Mouse (Mus musculus) gastrocnemius, postnatal 14 days (tissue): ENCODE results near the gene Xrcc4. TPM values are rescaled to one million over a fixed set of nuclear protein-coding genes. Genes with fewer than 3 reads are reported as not detected.

Experiments used
- DNase-seq: peaks from one replicate; pipeline ENCODE4 v3.0.0; 2021; ENCODE audit warnings: mixed read lengths
- intact Hi-C: fragments of 180-260 bp; cut with DNase I; formaldehyde crosslinking; loops from one replicate; pipeline ENCODE4 v1.15.1; 2025; ENCODE audit warnings: low total_unique reads
- total RNA-seq, 2 experiments: library from RNA; stranded (reverse); gene quantifications; 2 replicates each; pipeline ENCODE4 v1.2.3; 2021

Gene Xrcc4
- total RNA-seq, 2 experiments from 2014 or later = 6.6 to 8.7 TPM

DNA sequence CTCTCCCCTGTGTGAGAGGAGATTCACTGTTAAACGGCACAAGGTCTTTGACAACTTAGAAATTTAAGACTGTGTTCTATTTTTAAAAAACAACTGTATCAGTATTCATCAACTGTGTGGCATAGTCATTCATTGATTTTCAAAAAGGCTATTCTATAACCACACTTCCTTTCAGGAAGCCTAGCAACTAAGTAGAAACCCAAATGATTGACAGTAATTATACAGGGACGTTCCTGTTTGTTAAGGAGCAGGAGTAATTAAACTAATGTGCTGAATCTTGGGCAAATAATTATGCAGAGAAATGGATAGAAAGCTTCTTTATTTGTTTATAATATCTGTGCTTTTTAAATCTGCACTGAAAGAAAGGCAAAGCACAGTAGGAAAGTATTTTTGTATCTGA, 103.3 kb downstream of the Xrcc4 start:
- no peak for DNase-seq
- intact Hi-C loops = no loop called here

DNA sequence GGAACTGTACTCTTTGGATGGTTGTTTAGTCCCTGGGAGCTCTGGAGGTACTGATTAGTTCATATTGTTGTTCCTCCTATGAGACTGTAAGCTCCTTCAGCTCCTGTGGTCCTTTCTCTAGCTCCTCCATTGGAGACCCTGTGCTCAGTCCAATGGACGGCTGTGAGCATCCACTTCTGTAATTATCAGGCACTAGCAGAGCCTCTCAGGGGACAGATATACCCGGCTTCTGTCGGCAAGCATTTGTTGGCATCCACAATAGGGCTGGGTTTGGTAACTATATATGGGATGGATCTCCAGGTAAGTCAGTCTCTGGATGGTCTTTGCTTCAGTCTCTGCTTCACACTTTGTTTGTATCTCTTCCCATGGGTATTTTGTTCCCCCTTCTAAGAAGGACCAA, 118.5 kb downstream of the Xrcc4 start:
- intact Hi-C loops = no loop called here
- no peak for DNase-seq

DNA sequence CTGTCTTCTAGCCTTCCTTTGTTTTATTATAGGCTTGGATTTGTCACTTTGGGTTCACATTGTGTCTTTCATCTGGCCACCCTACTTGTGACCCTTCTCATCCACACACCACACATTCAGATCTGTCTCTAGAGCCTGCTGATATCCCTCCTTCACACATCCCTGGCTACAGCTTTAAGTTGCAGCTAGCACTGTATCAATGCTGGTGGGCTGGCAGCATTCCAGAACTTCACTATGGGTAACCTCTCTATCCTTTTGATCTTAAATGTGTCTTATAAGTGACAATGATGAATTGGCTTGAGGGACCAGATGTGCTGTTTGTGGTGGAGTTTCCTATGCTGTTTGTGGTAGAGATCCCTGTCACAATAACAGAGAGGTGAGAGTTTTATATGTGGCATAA, 120.7 kb downstream of the Xrcc4 start:
- DNase-seq = no peak
- intact Hi-C loops = no loop called here

DNA sequence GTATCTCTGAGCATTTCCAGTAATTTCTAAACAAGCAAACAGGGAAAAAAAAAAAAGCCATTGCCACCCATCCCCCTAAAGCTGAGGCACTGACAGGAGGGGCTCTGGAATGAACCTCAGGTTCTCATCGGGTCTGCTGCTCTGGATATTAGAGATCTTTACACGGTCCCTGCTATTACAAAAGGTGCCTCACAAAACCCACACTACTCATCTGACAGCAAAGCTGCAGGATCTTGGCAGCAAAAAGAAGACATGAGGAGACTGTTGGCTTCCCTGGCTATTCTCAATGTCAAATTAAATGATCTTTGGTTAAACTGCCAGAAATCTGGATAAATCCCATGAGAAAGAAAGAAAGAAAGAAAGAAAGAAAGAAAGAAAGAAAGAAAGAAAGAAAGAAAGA, 145.1 kb downstream of the Xrcc4 start:
- DNase-seq = no peak
- intact Hi-C loops = no loop called here

DNA sequence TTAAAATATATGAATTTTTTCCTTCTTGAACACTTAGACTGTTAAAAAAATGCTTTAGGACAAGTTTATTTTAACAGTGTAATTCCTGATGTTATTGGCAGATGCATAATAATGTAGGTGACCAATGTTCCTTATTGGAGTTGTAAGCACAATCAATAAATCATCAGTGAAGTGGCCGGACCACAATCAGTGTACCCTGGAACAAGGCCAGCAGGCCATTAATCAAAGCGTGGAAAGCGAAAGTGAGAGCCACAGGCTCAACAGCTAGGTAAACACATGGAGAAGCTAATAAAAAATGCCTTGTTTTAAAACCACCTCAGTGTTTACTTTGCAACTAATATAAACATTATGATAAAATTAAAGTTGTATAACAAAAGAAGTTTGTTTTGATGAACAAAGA, 159.9 kb downstream of the Xrcc4 start:
- DNase-seq = peak; percentile 28
- intact Hi-C loops = no loop called here

DNA sequence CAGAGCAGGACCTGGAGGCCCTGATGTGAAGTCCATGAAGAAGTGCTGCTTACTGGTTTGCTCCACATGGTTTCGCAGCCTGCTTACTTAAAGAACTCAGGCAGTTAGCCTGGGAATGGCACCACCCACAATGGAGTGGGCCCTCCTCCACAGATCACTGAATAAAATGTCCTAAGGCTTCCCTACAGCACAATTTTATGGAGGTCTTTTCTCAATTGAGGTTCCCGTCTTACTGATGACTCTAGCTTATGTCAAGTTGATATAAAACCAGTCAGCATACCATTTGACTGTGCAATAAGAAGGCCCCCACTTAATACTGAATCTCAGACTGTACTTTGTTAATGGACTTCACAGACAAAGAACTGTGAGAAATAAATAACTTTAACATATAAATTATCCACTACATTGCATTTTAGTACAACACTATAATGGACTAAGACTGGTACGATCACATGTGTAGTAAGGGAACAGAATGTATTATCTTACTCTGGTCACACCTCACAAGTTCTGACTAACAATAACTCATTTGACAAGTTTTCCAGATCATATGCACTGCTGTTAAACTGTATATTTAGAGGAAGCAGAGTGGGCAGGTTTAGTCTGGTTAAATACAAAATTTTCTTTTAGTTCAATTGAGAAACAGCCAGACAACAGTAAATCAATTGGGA, 170.5 kb downstream of the Xrcc4 start:
- no peak for DNase-seq
- intact Hi-C loops = no loop called here

DNA sequence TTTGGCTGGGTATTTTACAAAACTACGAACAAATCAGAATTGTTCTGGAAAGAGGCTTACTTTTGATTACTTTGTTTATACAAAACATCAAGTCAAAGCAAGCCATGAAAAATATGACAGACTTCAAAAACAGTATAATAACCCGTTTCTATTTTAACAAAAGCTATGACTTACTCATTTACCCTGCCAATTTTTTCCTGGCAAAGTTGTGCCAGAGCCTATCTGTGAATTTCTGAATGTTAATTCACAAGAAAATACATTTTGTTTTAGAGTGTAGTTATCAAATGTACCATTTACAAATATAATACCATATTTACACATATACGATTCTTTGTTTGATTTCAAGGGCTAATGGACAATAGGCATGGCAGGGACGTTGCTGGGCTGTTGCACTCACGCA, 175.1 kb downstream of the Xrcc4 start:
- intact Hi-C loops = no loop called here

DNA sequence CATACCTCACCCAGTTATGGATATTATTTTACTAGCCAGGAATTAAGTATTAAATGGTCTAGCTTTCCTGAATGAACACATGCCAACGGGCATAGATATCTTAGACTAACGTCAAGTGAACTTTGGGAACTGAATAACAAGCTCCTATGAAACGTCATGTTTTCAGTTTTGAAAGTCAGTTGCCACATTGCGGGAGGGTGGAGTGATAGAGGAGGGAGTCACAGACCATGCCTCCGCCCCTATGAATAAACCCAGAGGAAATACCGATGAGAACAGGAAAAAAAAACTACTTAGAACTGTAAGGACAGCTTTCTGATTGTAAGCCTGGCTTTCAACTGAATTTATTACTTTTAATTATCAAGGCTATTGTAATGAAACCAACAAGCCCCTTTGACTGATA, 175.5 kb downstream of the Xrcc4 start:
- peak; percentile 8 for DNase-seq

More for the DNA sequence above, 175.1 kb downstream of the Xrcc4 start:
- no peak for DNase-seq

DNA sequence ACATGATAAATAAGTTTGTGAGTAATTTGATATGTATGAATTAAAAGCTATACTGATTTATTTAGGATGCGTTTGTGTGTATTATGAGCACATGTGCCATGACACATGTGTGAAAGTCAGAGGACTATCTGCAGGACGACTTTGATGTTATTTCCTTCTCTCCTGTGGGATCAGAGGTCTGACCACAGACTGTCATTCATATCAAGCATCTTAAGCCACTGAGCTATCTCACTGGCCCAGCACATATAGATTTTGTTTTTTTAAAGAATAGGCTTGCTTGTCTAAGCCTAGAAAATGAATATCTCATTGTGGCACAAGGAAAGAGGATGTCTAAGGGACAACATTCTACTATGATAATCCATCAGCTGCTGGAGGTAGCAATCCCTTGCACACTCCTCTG, 183.3 kb downstream of the Xrcc4 start:
- no peak for DNase-seq
- intact Hi-C loops = no loop called here

More for the DNA sequence above, 175.5 kb downstream of the Xrcc4 start:
- intact Hi-C loops = no loop called here

DNA sequence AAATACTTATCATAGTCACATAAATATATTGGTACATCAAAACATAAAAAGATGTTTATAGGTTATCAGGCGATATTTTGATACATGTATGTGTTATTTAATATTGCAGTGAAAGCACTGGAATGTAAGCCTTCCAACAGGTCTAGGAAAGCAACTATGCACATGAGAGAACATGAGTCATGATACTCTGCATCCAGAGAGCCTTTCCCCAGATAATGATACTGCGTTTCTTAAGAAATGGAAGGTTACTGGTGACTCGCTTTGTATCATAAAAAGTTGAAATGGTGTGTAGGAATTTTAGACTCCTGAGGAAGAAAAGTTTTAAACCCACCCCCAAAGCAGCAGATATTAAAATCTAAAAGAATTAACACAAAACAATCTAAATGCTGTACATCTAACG, 190.3 kb downstream of the Xrcc4 start:
- intact Hi-C loops = no loop called here
- no peak for DNase-seq

DNA sequence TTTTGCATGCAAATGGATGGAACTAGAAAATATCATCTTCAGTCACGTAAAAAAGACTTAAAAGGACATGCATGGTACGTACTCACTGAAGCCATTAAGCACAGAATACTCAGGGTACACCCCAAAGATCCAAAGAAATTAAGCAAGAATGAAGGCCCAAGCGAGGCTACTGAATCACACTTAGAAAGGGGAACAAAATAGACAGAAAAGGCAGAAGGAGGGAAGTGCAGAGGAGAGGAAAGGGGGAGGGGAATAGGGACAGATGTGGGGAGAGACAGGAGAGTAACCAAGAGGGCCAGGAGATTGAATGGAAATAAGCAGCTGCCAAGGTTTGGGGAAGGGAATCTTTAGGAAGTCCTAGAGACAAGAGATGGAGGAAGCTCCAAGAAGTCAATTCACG, 197.3 kb downstream of the Xrcc4 start:
- no peak for DNase-seq
- intact Hi-C loops = no loop called here

DNA sequence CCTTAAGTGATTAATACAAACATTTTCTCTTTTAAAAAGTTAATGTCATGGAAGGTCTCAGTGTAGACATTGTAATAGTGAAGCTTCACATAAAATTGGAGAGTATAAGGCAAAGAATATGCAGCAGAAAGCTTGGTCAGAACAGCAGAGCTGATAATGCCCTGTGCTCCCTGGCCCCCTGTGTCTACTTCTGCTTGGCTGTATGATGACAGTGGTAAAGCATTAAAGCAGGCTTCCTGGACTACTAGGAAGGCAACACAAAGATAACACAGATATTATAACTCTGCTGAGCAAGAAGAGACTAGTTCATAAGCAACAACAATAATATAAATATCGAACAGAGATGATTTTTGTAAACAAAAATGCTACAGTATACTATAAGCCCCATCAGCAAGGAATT, 199.2 kb downstream of the Xrcc4 start:
- intact Hi-C loops = no loop called here
- DNase-seq = no peak

DNA sequence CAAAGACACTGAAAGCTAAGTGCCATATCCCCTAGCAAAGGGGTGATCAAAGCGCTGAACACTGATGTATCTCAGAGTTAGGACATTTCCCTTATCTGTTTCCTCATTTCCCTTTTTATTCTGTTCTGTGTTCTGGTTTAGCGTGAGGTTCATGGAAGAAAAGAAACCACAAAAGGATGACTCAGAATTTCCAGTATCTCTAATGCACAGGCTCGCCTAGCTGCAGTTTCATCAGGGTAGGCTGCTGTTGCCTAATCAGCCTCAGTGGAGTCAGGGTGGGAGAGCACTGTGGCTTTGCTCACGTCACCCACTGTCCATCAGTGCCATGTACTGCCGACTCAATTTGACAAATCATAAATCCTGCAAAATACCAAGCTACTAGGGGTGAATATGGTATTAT, 200.3 kb downstream of the Xrcc4 start:
- intact Hi-C loops = no loop called here
- no peak for DNase-seq

DNA sequence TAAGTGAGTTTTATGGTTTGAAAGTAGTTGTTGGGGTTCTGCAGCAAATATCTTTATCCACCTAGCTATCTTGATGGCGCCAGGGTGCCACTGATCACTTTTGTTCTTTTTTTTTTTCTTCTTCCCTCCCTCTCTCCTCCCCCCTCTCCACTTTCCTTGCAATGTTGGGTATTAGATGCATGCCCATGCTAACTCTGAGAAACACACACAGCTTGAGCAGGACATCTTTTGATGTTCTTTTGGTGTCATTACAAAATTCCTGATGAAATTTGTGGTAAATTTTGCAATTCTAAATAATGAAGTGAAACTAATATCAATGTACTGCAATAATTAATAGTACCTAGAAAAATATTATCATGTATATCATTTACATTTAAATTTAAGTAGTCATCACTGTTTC, 205.9 kb downstream of the Xrcc4 start:
- no peak for DNase-seq
- intact Hi-C loops = no loop called here

DNA sequence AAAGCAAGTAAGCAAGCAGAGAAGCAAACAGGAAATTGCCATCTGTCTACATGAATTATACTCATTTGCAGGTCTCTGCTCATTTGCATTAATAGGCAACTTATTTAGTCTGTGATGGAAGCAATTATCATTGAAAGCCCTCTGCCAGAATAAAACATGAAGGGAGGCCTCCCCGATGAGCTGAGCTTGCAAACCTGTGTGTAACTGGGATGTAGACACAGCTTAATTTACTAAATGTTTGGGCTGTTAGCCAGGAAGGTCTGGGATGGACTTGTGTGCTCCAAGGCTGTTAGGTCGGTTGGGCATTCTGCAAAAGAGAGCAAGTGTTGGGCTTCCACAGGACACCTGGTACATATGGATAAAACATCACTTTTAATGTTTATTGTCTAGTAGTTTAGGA, 208.1 kb downstream of the Xrcc4 start:
- intact Hi-C loops = no loop called here
- DNase-seq = no peak

DNA sequence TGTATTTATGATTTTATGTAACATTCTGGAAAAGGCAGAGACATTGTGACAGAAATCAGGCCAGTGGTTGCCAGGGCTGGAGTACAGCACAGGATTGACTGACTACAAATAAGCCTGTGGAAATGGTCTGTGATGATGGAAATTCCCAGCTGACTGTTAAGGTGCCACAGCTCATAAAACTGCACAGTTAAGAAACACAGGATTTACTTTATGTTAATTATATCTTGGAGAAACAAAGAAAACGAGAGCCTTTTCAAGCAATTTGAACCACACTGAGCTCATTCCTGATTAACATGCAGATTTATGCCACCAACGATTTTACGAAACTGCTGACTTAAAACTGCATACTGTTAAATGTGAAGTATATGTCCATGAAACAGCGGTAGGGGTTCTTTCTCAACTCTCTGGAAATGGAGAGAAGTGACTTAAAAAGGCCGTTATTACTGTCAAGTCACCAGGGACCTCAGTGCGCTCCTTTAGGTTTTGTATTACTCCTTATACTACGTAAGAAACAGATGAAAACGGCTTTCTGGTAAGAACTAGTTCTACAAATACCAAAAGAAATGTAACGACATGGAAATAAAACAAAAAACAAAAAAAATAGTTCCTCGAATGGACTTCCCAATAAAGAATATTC, 210.5 kb downstream of the Xrcc4 start:
- intact Hi-C loops = no loop called here
- no peak for DNase-seq

DNA sequence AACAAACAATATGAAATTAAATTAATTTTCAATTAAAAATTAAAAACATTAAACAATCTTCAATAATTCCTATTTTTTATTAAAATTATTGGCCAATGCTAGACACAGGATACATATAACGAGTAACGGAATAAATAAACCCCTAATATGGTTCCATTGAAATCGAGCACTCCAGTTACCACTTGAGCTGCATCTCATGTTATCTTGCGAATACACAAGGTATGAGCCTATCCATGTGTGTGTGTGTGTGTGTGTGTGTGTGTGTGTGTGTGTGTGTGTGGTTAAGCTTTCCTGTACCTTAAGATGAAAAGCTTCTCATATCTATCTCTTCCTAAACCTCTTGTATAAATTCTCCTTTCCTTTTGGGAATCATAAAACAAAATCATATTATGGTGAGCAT, 213.9 kb downstream of the Xrcc4 start:
- no peak for DNase-seq
- intact Hi-C loops = no loop called here

DNA sequence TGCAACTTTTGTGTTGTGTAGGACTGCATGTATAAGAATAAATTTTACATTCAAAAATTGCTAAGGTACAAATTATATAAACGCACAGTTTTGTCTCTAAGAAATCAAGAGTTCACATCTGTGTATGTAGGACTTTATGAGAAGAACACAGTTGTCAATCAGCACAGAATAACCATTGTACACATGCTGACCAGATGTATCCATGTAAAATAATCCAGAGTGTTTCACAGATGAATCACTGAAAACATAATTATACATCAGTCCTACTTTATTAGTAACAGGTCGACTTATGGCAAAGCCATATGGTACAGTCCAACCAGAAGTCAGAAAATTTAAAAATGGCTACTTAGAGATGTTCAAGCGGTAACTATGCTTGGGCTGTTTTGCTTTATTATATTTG, 216.7 kb downstream of the Xrcc4 start:
- no peak for DNase-seq
- intact Hi-C loops = no loop called here

DNA sequence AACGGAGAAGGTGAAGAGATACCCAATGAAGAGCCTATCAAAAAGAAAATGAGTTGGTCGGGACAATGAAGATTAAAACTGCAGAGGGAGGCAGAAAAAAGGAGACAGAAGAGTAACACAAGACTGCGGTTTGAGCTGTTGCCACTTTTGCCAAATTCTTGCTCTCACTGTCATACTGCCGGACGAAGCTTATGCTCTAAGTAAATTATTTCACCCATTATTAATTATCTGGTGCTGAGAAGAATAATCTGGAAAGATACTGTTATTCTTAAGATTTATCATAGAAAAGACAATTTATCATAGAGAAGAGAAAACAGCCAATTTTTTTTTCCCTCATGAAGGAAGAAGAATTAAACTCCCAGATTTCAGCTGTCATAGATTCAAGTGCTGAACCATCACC, 235.3 kb downstream of the Xrcc4 start:
- no peak for DNase-seq
- intact Hi-C loops = no loop called here

DNA sequence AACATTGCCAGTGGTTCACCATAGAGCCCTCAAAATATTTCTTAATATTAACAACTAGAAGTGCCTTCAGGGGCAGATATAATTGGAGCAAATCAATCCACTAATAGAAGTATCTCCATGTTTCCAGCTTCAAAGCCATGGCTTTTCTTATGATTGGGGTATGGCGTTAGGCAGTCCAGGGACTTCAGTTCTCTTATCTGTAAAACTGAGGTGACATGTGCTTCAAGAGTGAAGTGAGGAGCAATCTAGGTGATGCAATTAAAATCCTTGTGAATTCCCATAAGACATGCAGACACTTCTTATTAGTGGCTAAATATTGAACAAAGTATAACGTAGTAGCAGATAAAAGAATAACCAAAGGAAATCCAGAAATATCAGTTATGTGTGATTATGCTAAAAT, 238.7 kb downstream of the Xrcc4 start:
- intact Hi-C loops = no loop called here

DNA sequence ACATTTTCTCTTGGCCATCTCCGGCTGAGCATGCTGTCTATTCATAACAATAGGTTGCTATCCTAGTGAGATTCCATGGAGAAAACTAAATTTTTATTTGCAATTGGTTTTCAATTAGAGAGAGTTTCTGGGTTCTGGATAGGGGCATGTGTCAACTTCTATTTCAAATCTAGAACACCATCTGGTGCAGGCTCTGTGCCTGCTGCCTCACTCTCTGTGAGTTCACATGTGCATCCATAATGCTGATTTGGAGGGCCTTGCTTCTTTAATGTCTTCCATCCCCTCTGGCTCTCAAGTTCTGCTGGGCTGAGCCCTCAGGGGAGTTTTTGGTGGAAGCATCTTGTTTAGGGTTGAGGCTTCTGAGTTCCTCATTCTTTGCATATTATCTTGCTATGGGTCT, 239.5 kb downstream of the Xrcc4 start:
- no peak for DNase-seq
- intact Hi-C loops = no loop called here

More for the DNA sequence above, 238.7 kb downstream of the Xrcc4 start:
- DNase-seq = no peak

DNA sequence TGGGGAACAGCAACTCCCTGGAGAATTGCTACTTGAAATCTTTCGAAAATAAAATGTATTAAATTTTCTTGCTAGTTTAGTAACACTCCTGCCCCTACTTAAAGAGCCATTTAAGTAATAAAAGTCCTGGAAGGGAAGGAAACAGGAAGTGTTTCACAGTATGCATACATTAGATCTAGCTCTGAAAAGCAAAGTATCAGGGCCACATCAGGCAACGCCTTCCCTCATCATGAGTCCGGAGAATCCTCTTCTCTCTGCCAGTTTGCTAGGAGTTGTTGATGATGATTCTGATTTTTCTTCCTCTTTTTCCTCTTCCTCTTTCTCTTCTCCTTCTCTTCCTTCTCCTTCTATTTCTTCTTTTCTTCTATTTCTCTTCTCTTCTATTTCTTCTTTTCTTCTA, 250.8 kb downstream of the Xrcc4 start:
- intact Hi-C loops = no loop called here
- no peak for DNase-seq
